Mouse (Mus musculus): ENCODE measurements at regions not wholly inside any gene's neighbourhood (a gene's known extent, or its start where the extent isn't known, plus 50 kb on each side); places are given as distances from the start of the nearest gene placed in this dataset.

GRCm38 (mm10) chr11:48426446-48426845, 373.7 kb upstream of the Rack1 start:
- H3K36me3 ChIP-seq, result no peaks in the 10 kb centered on the region
- no peak overlapping the region for H3K27ac ChIP-seq
- H3K4me3 ChIP-seq (replicated peaks), result no peak overlapping the region
- no peaks in the 10 kb centered on the region for H3K4me1 ChIP-seq (replicated peaks)
- 45% methylated on average over 1 of the region's 1 CpGs for WGBS (ENCODE audit: insufficient replicate concordance)
- H3K9me3 ChIP-seq (replicated peaks), result no peaks in the 10 kb centered on the region
- H3K9ac ChIP-seq, result no peak overlapping the region
- DNase-seq, result no peak
- H3K4me2 ChIP-seq, result no peak overlapping the region
- no peaks in the 10 kb centered on the region for H3K27me3 ChIP-seq
- ATAC-seq (ENCODE audit: low read depth), result no peak

- WGBS (ENCODE audit: insufficient replicate concordance), result 68% methylated on average over 6 of the region's 6 CpGs
- no peaks in the 10 kb centered on the region for H3K36me3 ChIP-seq
These were observed 381.9 kb upstream of the Rack1 start for GRCm38 (mm10) chr11:48418066-48418756.

GRCm38 (mm10) chr11:48417615-48418014, 382.5 kb upstream of the Rack1 start:
- Histone ChIP-seq H3K27me3 (no peaks in the 10 kb centered on the region), H3K27ac (no peak overlapping the region), H3K36me3 (no peaks in the 10 kb centered on the region), H3K4me2 (no peak overlapping the region), H3K9me3 (replicated peaks) (no peaks in the 10 kb centered on the region), H3K9ac (no peak overlapping the region), H3K4me1 (replicated peaks) (no peaks in the 10 kb centered on the region), H3K4me3 (replicated peaks) (no peak overlapping the region)
- DNase-seq (no peak), ATAC-seq (ENCODE audit: low read depth) (no peak)
- 58% methylated on average over 2 of the region's 2 CpGs for WGBS (ENCODE audit: insufficient replicate concordance)

More at GRCm38 (mm10) chr11:48418066-48418756, 381.9 kb upstream of the Rack1 start:
- no peak overlapping the region for H3K27ac ChIP-seq
- no peaks in the 10 kb centered on the region for H3K9me3 ChIP-seq (replicated peaks)
- H3K4me3 ChIP-seq (replicated peaks), result no peak overlapping the region
- no peak overlapping the region for H3K4me2 ChIP-seq
- no peak overlapping the region for H3K9ac ChIP-seq
- no peaks in the 10 kb centered on the region for H3K27me3 ChIP-seq
- H3K4me1 ChIP-seq (replicated peaks), result no peaks in the 10 kb centered on the region
- ATAC-seq (ENCODE audit: low read depth), result no peak
- DNase-seq, result no peak

- Histone ChIP-seq H3K4me3 (replicated peaks) (no peak overlapping the region), H3K4me1 (replicated peaks) (no peaks in the 10 kb centered on the region), H3K9me3 (replicated peaks) (no peaks in the 10 kb centered on the region), H3K4me2 (no peak overlapping the region), H3K36me3 (no peaks in the 10 kb centered on the region), H3K27ac (no peak overlapping the region), H3K9ac (no peak overlapping the region), H3K27me3 (no peaks in the 10 kb centered on the region)
- ATAC-seq (ENCODE audit: low read depth) (no peak), DNase-seq (no peak)
- 39% methylated on average over 2 of the region's 2 CpGs for WGBS (ENCODE audit: insufficient replicate concordance)
These were observed 402.1 kb upstream of the Rack1 start for GRCm38 (mm10) chr11:48398032-48398431.

- Histone ChIP-seq H3K27ac (no peak overlapping the region), H3K9ac (no peak overlapping the region), H3K9me3 (replicated peaks) (no peaks in the 10 kb centered on the region), H3K27me3 (no peaks in the 10 kb centered on the region), H3K4me1 (replicated peaks) (no peaks in the 10 kb centered on the region), H3K36me3 (no peaks in the 10 kb centered on the region), H3K4me3 (replicated peaks) (no peak overlapping the region), H3K4me2 (no peak overlapping the region)
- DNase-seq, result no peak
- WGBS (ENCODE audit: insufficient replicate concordance), result 58% methylated on average over 4 of the region's 4 CpGs
- no peak for ATAC-seq (ENCODE audit: low read depth)
These were observed 392.7 kb upstream of the Sgcd start for GRCm38 (mm10) chr11:48381489-48381888.

- DNase-seq (no peak), ATAC-seq (ENCODE audit: low read depth) (no peak)
- 65% methylated on average over 4 of the region's 4 CpGs for WGBS (ENCODE audit: insufficient replicate concordance)
- Histone ChIP-seq H3K9me3 (replicated peaks) (no peaks in the 10 kb centered on the region), H3K4me1 (replicated peaks) (no peaks in the 10 kb centered on the region), H3K36me3 (no peaks in the 10 kb centered on the region), H3K27me3 (no peaks in the 10 kb centered on the region), H3K9ac (no peak overlapping the region), H3K4me3 (replicated peaks) (no peak overlapping the region), H3K4me2 (no peak overlapping the region), H3K27ac (no peak overlapping the region)
These were observed 389.3 kb upstream of the Sgcd start for GRCm38 (mm10) chr11:48378044-48378443.

- DNase-seq (no peak), ATAC-seq (ENCODE audit: low read depth) (no peak)
- H3K4me3 ChIP-seq (replicated peaks), result no peak overlapping the region
These were observed 388.5 kb upstream of the Sgcd start for GRCm38 (mm10) chr11:48377269-48377668.

GRCm38 (mm10) chr11:48351349-48352023, 362.7 kb upstream of the Sgcd start:
- Histone ChIP-seq H3K36me3 (no peaks in the 10 kb centered on the region), H3K27ac (no peak overlapping the region), H3K4me3 (replicated peaks) (no peak overlapping the region), H3K4me2 (no peak overlapping the region), H3K4me1 (replicated peaks) (no peaks in the 10 kb centered on the region), H3K9ac (no peak overlapping the region), H3K9me3 (replicated peaks) (no peaks in the 10 kb centered on the region), H3K27me3 (no peaks in the 10 kb centered on the region)
- no peak for ATAC-seq (ENCODE audit: low read depth)
- no peak for DNase-seq
- 66% methylated on average over 4 of the region's 4 CpGs for WGBS (ENCODE audit: insufficient replicate concordance)

More at GRCm38 (mm10) chr11:48377269-48377668, 388.5 kb upstream of the Sgcd start:
- Histone ChIP-seq H3K4me2 (no peak overlapping the region), H3K36me3 (no peaks in the 10 kb centered on the region), H3K9ac (no peak overlapping the region), H3K9me3 (replicated peaks) (no peaks in the 10 kb centered on the region), H3K27ac (no peak overlapping the region), H3K4me1 (replicated peaks) (no peaks in the 10 kb centered on the region), H3K27me3 (no peaks in the 10 kb centered on the region)

GRCm38 (mm10) chr11:48314500-48314899, 325.7 kb upstream of the Sgcd start:
- Histone ChIP-seq H3K36me3 (no peaks in the 10 kb centered on the region), H3K27ac (no peak overlapping the region), H3K27me3 (no peaks in the 10 kb centered on the region), H3K4me2 (no peak overlapping the region), H3K9me3 (replicated peaks) (no peaks in the 10 kb centered on the region), H3K4me3 (replicated peaks) (no peak overlapping the region), H3K4me1 (replicated peaks) (no peaks in the 10 kb centered on the region), H3K9ac (no peak overlapping the region)
- WGBS (ENCODE audit: insufficient replicate concordance), result 35% methylated on average over 1 of the region's 1 CpGs
- DNase-seq (no peak), ATAC-seq (ENCODE audit: low read depth) (no peak)

GRCm38 (mm10) chr11:48295370-48295769, 306.6 kb upstream of the Sgcd start:
- no peak overlapping the region for H3K27ac ChIP-seq
- H3K27me3 ChIP-seq, result no peaks in the 10 kb centered on the region
- no peak overlapping the region for H3K9ac ChIP-seq
- no peaks in the 10 kb centered on the region for H3K4me1 ChIP-seq (replicated peaks)
- H3K36me3 ChIP-seq, result no peaks in the 10 kb centered on the region
- DNase-seq, result no peak
- H3K9me3 ChIP-seq (replicated peaks), result no peaks in the 10 kb centered on the region
- H3K4me2 ChIP-seq, result no peak overlapping the region
- 36% methylated on average over 3 of the region's 3 CpGs for WGBS (ENCODE audit: insufficient replicate concordance)
- no peak for ATAC-seq (ENCODE audit: low read depth)
- H3K4me3 ChIP-seq (replicated peaks), result no peak overlapping the region

- no peaks in the 10 kb centered on the region for H3K36me3 ChIP-seq
- H3K4me2 ChIP-seq, result no peak overlapping the region
- no peak overlapping the region for H3K9ac ChIP-seq
- ATAC-seq (ENCODE audit: low read depth) (no peak), DNase-seq (no peak)
- no peaks in the 10 kb centered on the region for H3K4me1 ChIP-seq (replicated peaks)
- 64% methylated on average over 3 of the region's 3 CpGs for WGBS (ENCODE audit: insufficient replicate concordance)
- no peaks in the 10 kb centered on the region for H3K27me3 ChIP-seq
- H3K27ac ChIP-seq, result no peak overlapping the region
- no peaks in the 10 kb centered on the region for H3K9me3 ChIP-seq (replicated peaks)
- H3K4me3 ChIP-seq (replicated peaks), result no peak overlapping the region
These were observed 273.7 kb upstream of the Sgcd start for GRCm38 (mm10) chr11:48262492-48262891.

- Histone ChIP-seq H3K27ac (no peak overlapping the region), H3K9me3 (replicated peaks) (no peaks in the 10 kb centered on the region), H3K36me3 (no peaks in the 10 kb centered on the region), H3K27me3 (no peaks in the 10 kb centered on the region), H3K4me1 (replicated peaks) (no peaks in the 10 kb centered on the region), H3K9ac (no peak overlapping the region), H3K4me3 (replicated peaks) (no peak overlapping the region), H3K4me2 (no peak overlapping the region)
- no peak for ATAC-seq (ENCODE audit: low read depth)
- DNase-seq, result no peak
- WGBS (ENCODE audit: insufficient replicate concordance), result 7% methylated on average over 1 of the region's 1 CpGs
These were observed 272.3 kb upstream of the Sgcd start for GRCm38 (mm10) chr11:48261089-48261488.

Measured in liver, embryonic 13.5 days (tissue).